Mouse (Mus musculus) lung, adult 2 months (tissue): ENCODE results near the gene Magi1.

ENCODE experiments used
- CTCF ChIP-seq: fragments of 200-500 bp; IDR thresholded peaks from 2 replicates; pipeline ENCODE4 v1.5.1; 2011; ENCODE audit warnings: mild to moderate bottlenecking, low read length, control low read depth; ENCODE audit not compliant: insufficient read depth
- POLR2A ChIP-seq: fragments of 200-500 bp; IDR thresholded peaks from 2 replicates; pipeline ENCODE4 v1.6.1; 2011; ENCODE audit warnings: low read depth, mild to moderate bottlenecking, control low read depth, low read length, borderline replicate concordance; ENCODE audit errors: extremely low read depth

DNA sequence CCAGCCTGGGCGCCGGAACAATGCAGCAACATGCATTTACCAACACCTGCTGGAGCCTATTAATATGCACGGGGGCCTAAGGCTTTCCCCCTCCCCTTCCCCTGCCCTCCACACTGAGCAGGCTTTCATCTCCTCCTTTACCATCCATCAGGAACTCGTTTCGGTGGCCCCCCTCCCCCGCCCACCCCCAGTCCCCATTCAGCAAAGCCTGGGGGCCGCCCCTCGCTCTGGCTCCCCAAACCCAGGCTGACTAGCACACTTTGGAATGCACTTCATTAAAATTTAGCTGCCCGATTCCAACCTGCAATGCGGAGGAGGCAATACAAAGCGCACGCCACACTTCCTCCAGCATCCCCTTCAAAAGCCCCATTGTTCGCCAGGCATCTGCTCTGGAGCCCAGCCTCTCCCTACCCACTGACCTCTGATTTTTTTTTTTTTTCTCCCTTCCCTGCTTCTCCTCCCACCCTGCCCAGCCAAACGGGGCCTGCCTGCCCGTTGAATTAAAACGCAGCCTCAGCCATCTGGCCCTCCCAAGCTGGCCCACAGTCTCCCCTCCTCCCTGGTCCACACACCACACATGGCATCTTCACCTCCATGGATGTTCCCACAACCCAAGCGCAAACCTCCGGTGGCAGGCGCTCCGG is 371.0 kb downstream of the Magi1 start:
- TF ChIP-seq CTCF (no peak), POLR2A (no peak)
